Mouse (Mus musculus): ENCODE data around the gene Pih1d1.

The Pih1d1 gene

DNA sequence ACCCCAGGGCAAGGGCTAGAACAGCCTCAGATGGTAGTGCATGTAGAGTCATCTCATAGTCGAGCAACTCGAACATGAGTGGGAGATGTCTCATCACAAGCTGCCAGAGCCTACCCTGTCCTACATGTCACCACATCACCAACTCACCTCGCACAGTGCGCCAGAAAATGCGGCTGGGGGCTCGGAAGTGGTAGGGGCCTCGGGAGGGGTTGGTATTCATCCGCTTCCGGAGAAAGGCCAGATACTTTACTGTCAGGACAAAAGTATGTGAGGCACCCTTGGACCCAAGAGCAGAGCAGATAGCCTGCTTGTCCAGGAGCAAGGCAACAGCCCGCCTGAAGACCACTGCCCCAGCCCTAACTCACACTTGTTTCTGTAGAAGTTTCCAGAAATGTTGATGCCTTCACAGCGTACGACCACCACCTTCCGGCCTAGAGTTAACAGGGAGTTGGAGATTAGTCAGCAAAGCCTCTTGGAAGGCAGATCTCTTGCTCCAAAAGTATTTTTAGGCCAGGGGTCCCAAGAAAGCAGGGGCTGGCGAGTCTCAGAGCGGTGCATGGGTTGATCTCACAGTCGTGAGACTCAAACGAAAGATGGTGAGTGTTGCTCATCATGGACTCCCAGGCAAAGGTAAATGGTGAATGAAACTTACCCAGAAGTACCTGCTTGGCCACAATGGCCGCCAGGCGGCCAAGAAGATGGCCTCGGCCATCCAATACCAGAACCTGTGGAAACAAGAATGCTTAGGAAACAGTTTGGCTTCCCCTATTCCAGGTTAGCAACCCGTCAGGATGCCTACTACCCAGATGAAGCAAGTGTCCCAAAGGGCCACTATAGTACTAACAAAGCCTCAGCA lies 27.0 kb upstream of the Pih1d1 start:
- DNase-seq (ENCODE audit: low spot score in 2 of 2), result no peak

DNA sequence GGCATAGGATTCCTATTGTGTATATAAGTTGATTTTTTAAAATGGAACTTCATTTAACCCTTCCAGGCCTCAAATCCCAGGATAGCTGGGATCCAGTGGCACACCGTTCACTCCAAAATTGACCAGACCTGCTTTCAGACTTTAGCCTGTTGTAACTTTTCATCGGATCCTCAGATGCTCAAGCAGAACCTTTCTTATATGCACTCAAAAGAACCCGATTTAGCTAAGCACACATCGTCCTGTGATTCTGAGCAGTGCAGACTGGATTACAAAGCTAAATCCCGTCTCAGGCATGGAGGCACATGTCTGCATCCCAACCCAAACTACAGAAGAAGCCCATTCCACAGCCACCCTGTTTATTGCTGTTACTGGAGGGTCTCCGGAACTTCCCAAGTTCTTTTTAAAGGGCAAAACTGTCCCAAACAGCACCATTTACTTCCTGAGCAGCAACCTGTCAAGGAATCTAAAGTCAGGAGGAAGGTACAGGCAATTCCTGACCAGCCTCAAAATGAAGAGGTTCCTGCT lies 26.3 kb upstream of the Pih1d1 start:
- no peak for DNase-seq (ENCODE audit: low spot score in 2 of 2)

DNA sequence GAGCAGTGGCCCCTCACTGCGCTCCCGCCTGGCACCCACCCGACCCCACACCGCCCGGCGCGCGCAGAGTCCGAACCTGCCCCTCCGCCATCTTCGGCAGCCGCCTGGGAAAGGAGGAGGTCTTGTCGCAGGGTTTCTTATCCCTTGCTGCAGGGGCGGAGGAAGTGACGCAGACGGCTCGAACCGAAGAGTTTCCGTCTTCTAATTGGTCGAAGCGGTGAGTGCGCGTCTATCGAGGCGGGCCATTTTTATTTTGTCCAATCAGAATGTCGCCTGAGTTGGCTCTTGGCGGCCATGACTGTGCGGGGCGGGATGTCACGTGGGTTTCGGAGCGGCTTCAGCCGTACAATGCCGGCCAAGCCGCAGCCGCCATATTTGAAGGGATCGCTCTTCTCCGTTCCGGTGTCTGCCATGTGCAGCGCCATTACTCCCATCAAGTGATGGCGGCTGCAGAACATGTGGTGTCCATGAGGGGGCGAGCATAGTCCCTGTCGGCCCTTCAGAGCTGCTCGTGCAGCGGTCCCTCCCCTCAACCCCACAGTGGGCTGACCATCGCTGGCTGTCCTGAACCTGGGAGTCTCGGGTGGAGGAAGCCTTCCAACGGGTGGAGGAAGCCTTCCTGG lies 25.4 kb upstream of the Pih1d1 start, which contains the start of gene Rpl13a:
Rpl13a (minus strand) TSS at position 138 of the 623 bp plus-strand sequence.
- peak; percentile 99 for DNase-seq (ENCODE audit: low spot score in 2 of 2)

DNA sequence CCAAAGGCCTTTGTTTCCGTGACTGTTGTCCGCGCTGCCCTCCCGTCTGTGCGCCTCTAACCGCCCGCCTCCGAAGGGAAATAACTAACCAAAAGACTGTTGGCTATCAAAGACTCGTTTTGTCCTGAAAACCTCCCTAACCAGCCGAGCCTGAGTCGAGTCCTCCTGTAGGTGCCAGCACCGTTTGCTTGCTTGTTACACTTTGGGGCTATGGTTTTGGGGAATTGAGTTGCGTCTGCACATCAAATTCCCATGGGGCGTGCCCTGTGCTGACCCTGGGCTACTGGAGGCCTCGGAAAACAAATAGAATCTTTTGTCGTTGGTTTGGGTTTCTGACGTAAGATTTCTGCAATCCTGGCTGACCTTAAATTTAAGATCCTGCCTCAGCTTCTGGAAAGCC lies 24.8 kb upstream of the Pih1d1 start:
- peak in 1 of 2 experiments; percentile 34 for DNase-seq (ENCODE audit: low spot score in 2 of 2)

DNA sequence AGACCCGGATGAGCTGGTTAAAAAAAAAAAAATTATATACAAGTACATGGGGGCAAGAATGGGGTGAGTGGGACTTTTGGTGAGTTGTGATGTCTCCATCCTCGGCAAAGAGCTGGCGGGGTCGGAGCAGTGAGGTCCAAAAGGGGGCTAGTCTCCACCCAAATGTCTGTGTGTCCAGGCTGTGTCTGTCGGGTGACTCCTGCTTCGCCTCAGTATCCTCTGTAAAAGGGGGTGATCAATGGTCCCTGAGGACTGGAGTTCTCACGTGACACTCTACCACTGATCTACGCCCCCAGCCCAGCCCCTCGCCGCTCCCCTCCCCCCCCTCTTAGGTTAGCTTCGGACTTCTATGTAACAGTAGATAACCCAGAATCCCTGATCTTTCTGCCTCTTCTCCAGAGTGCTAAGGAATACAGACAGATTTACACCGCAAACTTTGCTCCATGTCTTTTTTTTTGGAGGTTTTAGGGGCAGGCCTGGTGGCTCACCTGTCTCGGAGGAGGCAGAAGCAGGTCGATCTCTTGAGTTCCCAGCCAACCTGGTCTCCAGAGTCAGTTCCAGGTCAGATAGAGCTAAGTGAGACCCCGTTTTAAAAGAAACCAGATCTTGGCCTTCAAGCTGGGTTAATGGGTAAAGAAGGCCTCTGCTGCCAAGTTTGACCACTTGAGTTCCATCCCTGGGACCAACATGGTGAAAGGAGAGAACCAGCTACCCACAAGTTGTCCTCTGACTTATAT lies 24.2 kb upstream of the Pih1d1 start:
- DNase-seq (ENCODE audit: low spot score in 2 of 2), result no peak

DNA sequence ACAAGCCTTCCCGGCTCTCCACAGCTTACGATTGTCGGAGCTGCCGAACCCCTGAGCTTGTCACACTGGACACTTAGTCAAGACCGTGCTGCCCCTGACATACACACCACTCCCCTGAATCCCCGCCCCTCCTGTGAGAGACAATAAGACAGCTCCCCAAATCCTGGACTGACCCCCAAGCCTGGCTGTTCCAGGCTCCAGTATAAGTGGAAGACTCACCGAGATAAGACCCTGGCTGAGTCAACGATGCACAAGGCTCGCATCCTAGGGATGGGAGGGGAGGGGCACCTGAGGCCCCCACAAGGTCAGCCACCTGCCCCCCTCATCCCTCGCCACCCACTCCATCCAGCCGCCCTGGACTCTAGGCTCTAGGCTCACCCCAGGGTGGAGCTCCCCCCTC lies 22.3 kb upstream of the Pih1d1 start:
- no peak for DNase-seq (ENCODE audit: low spot score in 2 of 2)

DNA sequence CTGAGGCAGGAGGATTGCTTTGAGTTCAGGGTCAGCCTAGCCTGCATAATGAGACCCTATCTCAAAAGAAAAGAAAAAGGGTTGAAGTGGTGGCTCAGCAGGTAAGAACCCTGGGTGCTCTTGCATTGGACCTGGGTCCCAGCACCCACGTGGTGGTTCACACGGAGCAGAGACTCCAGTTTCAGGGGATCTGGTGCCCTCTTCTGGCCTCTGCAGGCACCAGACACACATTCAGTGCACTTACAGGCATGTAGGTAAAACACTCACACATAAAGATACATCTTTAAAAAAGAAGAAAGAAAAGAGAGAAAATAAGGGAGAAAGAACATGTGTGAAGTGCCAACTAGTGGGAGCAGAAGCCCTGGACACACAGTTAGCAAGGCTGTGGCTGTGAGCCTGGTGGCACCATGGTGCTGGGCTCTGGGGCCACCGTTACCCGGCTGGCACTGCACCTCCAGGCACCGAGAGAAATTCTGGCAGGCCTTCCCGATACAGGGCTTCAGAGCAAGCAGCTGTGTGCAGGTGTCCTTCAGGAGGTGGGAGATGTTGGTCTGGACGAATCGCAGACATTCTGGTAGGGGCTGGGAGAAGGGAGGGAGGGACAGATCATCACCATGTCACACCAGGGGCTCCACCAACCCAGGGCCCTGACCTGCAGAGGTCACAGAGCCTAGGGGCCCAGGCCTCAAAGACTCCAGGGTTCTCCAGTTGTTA lies 20.5 kb upstream of the Pih1d1 start:
- DNase-seq (ENCODE audit: low spot score in 2 of 2), result no peak

DNA sequence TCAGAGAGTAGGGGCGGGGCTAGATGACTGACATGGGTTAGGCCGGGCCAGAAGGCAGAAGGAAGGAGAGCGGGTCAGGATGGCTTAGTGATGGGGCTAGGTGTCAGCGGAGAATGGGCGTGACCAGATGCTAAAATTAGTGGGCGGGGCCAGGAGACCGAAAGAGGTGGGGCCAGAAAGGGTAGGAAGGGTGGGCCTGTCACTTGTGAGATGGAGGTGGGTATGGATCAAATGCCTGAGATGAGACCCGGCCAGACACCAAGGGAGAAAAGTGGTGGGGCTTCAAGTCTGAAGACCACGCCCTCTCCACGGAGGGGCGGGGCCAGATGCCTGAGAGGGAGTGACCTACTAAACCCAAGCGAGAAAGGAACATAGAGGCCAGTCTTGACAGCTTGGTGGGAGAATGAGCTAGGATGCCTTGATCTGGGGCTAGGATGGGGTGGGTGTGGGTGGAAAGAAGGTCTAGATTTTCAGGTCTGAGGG lies 19.5 kb upstream of the Pih1d1 start:
- DNase-seq (ENCODE audit: low spot score in 2 of 2), result no peak

DNA sequence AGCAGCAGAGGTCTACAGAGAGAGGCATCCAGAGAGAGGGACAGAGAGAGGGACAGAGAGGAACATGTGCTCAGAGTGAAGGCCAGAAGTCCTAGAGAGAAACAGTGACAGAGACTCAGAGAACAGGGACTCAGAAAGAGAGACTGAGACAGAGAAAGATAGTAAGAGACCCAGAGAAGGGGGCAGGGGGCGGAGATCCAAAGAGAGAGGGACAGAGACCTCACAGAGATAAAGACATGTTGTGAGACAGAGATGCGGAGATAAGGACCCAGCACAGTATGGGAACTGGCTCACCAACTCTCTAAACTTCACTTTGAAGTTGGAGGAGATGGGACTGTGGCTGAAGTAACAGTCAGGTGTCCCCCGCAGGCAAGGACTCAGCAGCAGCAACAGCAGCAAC lies 18.7 kb upstream of the Pih1d1 start:
- DNase-seq (ENCODE audit: low spot score in 2 of 2), result no peak

DNA sequence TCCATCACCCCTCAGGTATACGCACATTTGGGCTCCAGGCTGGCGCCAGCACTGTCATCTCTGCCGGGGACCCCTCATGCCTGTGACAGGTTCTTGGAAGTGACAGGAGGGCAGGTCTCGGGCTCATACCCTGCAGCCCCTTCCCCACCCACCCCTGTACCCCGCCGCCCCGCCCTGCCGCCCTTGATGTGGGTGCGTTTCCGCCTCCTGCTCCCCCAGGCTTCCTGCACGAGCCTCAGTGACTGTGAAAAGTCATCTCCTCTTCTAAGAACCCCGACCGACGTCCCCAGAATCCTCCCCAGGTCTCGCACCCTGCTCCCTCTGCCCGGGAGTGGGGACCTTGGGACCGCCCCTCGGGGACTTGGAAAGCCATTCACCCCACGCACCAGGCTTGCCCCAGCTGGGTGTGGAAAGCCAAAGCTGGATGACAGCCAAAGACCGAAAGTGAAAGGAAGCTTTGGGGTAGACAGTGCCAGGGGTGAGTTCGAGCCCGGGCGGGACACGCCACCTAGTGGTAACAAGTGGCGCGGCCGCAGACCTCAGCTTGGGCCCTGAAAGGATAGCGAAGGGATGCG lies 18.0 kb upstream of the Pih1d1 start, which contains the start of the genes Gm45713 and Flt3l:
Gm45713 (minus strand) TSS at position 239 of the 575 bp plus-strand sequence.
Flt3l (minus strand) TSS at position 440 of the 575 bp plus-strand sequence.
- DNase-seq (ENCODE audit: low spot score in 2 of 2), result peak; percentile 65 to 76

DNA sequence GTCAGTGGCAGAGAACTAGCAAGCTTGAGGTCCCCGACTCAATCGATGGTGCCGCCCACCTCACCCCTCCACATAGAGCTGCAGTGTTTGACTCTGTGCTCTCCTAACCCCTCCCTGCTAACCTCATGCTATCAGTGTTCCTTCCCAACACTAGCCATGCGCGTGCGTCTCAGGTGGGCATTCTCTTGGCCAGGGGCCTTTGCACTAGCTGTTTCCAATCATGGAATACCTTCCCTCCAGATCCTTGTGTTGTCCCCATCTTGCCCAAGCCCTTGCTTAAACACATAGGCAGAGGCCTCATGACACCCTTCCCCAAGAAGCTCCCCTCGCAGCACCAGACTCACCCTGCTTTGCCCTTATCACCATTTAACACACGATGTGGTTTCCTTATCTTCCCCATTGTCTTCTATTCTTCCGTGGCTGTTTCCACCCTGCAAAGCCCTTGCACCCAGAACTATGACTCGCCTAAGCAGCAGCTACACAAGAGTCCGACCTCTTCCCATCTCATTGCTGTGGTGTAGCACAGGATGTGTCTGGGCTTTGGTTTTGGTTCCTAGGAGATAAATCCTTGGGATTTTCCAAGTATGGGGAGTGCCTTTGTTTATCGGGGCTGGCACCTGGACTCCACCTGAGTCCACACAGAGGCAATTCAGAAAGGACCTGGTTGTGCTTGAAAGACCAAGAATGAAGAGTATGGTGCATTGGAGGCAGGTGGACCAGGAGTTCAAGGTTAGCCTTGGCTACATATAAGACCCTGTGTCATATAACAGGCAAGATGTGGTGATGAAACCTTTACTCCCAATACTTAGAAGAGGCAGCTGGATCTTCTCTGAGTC lies 16.7 kb upstream of the Pih1d1 start:
- DNase-seq (ENCODE audit: low spot score in 2 of 2), result no peak

DNA sequence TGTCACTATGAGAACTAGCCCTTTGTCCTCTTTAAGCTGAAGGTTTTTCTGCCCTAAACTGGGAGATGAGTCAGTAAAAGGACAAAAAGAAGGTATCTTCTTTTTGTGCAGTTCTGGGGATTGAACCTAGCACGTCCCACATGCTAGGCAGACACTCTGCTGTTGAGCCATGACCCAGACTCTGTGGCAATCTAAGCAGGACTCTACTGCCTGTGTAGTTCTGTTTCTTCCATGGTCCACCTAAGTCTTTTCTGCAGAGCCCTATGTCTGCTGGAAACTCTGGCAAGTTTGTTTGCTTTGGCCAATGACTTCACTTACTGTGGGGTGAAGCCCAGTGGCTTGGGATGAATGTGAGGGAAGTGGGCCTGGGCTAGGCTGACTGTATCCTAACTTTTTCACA lies 15.7 kb upstream of the Pih1d1 start:
- DNase-seq (ENCODE audit: low spot score in 2 of 2), result no peak

DNA sequence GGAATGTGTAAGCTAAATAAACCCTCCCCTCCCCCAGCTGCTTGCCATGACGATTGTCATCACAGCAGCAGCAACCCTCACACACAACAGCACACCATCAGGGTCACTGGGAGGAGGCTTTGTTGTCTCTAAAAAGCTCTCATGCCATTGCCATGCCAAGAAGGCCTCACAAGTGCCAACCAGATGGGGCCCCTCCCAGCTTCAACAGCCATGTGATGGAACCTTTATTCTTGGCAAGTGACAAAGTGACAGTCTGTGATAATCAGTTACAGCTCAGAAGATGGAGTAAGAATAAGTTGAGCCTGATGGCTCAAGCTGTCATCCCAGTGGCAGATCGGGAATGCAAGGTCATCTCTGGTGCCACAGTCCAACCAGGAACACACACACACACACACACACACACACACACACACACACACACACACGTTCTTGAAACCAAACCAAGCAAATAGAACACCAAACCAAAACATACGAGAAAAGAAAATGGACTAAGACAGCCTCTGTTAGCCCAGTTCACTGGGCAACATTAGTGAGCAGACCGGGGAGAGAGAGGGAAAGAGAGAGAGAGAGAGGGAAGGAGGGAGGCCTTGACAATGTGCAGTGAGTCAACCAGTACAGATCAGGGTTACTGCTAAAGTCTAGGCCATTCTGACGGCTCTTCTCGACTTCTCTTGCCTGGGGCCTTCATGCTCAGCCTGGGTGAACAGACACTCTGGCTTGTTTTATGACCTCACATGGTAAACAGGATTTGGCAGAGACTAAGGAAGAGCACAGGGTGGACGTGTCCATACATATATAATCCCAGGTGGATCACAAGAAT lies 14.0 kb upstream of the Pih1d1 start:
- DNase-seq (ENCODE audit: low spot score in 2 of 2), result no peak

DNA sequence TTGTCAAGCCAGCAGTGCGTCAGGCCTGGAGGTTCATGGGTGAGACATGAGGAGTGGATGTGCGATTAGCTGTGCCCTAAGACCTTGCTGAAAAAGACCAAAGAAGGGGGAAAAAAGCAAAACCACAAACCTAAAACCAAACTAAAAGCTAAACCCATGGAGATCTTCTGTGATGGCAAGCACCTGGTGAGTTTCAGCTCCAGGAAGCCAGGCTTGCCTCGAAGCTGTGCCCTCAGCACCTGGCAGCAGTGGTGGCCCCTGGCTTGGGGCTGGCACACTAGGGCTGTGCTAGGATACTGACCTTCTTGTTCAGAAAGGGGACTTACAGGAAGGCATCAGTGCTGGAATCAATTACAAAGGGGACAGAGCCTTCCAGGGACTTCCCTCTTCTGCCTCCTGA lies 12.8 kb upstream of the Pih1d1 start:
- no peak for DNase-seq (ENCODE audit: low spot score in 2 of 2)

DNA sequence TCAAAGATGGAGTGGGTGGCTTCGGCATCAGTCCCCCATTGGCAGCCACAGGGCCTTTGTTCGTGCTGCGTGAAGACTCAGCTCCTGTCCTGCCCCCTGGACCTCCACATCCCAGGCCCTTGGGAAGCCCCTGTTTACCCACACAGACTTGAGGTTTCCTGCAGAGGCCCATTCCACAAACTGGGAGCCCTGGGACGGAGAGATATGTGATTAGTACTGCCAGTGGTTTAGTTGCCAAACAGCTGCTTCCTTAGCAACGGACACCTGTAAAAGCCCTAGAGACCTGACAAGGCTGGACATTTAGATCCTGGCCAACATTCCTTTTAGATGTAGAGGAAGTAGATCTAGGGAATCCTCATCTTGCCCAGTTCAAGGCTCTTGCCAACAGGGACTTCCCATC lies 12.2 kb upstream of the Pih1d1 start:
- no peak for DNase-seq (ENCODE audit: low spot score in 2 of 2)

DNA sequence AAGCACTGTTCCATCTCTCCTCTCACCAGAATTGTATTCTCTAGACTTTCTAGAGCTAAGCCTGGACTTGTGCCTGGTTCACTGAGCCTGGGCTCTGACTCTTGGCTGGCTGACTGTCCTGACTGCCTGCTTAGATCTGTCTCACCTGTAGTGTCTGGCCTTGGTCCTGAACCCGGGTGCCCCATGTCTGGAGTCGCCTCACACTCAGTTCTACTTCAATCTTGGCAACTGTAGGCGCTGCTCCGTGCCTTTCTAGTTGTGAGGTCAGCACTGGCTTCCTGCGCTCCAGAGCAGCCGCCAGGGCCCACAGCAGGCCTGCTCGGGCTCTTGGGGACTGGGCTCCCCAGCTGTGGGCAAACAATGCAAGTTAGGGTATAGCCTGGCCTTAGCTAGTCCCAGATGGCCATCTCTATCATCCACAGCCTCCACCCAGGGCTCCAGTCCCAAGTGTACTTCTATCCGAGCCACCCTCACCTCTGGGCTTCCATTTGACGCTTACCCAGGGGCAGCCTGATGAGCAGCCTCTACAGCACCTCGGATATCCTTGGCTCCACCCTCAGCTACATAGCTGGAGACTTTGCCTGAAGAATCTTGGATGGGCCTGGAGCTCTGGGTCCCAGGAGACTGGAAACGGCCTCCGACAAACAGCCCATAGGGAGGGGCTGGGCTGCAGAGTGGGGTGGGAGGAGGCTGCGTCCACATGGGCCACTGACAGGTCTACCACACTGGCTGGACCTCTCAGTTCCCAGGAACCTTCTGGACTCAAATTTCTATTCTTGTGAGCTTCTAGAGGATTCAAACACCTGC lies 9.5 kb upstream of the Pih1d1 start:
- DNase-seq (ENCODE audit: low spot score in 2 of 2), result no peak

DNA sequence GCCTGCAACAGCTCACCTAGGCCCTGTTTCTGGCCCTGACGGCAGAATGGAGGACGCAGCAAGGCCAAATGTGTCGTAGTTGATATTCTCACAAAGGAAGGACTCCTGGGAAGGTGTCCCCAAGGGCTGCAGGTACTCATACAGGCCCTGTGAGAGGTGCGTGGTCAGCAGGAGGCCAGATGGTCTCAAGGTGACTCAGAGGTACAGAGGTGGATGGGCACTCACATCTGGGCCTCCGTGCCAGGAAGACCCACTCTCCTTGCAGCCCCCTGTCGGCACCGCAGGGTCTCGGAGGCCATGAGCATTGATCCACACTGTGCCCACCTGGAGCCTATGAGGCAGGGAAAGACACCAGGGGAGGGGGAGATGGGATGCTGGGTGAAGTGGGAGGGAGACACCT lies 8.6 kb upstream of the Pih1d1 start:
- DNase-seq (ENCODE audit: low spot score in 2 of 2), result no peak

DNA sequence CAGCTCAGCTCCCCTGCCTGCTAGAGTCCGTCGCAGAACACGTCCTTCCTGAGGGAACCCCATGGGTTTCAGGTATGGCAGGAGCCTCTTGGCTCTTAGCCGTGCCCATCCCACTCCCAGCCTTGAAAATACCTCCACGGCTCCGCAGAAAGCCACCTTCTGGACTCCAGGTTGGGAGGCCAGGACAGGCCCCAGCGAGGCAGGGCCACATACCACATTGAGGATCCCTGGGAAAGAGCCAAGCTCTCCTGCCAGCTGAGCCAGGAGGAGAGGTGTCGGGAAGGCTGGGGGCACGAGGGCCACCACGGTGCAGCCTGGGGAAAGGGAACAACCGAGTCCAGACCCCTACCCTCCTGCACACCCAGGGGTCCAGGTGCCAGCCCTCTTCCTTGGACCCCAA lies 6.8 kb upstream of the Pih1d1 start:
- no peak for DNase-seq (ENCODE audit: low spot score in 2 of 2)
